Mouse (Mus musculus): Measurements from ENCODE around the gene Ndc80. TPM values are rescaled to one million over a fixed set of nuclear protein-coding genes. Genes with fewer than 3 reads are reported as not detected.
A peak's percentile ranks its signal among the peaks of the same experiment; 100 is the strongest.
"Not testable (repeated sequence)": the region's sequence is repeated elsewhere in the genome, so short reads cannot be mapped to it uniquely, and the experiment has no call there.

The Ndc80 gene
- total RNA-seq (2021) = under 1 TPM; 0.45 to 0.47 TPM
- long read RNA-seq, experiment 1 = 0 reads
- long read RNA-seq, experiment 2 = 0 reads

DNA sequence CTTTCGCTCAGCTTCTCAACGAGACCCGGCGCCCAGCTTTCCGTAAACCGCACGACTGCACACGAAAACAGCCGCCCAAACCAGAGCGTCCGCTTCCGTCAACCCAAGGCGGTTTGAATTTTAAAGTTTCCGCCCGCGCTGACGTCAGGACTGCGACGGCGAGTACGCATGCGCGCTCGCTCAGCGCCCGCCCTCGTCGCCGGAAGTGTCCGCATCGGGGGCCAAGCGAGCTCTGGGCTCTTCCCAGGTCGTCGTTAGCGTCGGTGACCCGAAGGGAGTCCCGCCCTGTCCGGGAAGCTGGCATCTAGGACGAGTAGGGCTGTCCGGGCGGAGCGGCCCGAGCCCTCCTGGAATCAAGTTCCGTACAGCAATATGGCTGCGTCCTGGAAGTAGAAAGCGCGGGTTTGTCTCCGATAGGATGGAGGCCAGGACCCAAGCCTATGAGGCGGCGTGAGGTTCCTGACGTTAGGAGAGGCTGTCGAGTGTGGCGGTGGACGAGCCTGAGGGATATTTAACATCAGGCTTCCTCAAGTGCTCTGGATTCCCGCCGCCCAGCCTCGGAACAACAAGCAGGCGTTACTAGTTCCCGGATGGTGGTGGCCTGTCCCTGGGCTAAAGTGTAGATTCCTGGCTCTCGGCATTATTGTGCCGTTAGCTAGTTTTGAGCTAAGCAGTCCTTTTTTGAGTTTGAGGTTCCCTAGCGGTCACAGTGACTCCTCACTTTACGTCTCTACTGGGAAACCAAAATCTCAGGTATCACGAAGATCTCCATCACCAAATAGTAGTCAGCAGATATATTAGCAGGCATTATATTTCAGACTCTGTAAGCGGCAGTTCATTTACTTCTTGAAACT, at the start of gene Ndc80:
Ndc80 (minus strand) TSS at position 147 of the 854 bp plus-strand sequence.
- peak; percentile 27 for TF ChIP-seq CTCF (IDR thresholded peaks at IDR 0.05)
- peak; percentile 89 to 93 for DNase-seq (ENCODE audit: extremely low spot score in 1 of 2, low spot score in 2 of 2)
- Histone ChIP-seq H3K27ac (peak within 1 kb of the TSS; percentile 86), H3K4me3 (peak within 1 kb of the TSS; percentile 68)
- intact Hi-C loops (cut with DNase I) = loop anchor here (1.0 kb wide), 1 partner anchor 52 kb away; the partner anchor contains the start of gene Smchd1

DNA sequence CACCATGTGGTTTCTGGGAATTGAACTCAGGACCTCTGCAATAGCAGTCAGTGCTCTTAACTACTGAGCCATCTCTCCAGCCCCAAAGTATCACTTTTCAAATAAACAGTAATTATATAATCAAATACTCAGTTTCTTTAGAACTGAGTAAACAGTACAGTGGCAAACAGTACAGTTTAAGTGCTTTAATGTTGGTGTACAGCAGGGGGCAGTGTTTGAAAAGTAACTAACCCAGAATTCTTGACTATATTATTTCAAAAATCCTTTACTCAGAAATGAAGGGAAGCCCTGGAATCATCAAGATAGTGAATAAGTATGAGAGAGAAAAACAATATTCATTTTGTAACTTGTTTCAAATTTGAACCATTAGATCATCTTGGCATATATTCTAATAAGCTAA, 35.0 kb upstream of the Ndc80 start:
- TF ChIP-seq CTCF (IDR thresholded peaks at IDR 0.05) = peak; percentile 79
- Histone ChIP-seq H3K27ac (no peak overlapping the region), H3K4me3 (no peak overlapping the region)
- DNase-seq (ENCODE audit: extremely low spot score in 1 of 2, low spot score in 2 of 2) = peak; percentile 12 to 22
- intact Hi-C loops (cut with DNase I) = no loop called here

DNA sequence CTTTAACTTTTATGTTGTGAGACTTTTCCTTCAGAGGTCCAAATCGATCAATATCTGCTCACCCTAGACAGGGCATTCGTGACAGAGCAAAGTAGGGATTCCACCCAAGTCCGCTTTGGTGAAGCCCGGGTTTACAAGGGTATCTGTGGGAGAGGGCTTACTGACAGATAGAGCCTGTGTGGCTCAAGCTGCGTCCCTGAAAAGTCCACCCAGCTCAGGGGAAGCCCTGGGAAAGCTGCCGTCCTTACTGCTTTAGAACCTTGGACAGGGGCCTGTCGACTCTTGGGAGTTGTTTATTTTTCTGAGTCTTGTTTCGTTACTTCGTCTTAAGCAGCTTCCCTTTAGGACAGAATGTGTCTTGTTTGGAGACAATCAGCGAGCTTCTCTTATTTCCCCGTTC, 26.2 kb upstream of the Ndc80 start:
- no peak for TF ChIP-seq CTCF (IDR thresholded peaks at IDR 0.05)
- no peak overlapping the region for H3K27ac ChIP-seq
- intact Hi-C loops (cut with DNase I) = loop anchor here (5.0 to 10.0 kb wide), 3 partner anchors 64 to 1229 kb away; partner anchors contain the start of genes Alk and Wdr43
- no peak for DNase-seq (ENCODE audit: extremely low spot score in 1 of 2, low spot score in 2 of 2)
- H3K4me3 ChIP-seq = peak overlapping the region; percentile 83

DNA sequence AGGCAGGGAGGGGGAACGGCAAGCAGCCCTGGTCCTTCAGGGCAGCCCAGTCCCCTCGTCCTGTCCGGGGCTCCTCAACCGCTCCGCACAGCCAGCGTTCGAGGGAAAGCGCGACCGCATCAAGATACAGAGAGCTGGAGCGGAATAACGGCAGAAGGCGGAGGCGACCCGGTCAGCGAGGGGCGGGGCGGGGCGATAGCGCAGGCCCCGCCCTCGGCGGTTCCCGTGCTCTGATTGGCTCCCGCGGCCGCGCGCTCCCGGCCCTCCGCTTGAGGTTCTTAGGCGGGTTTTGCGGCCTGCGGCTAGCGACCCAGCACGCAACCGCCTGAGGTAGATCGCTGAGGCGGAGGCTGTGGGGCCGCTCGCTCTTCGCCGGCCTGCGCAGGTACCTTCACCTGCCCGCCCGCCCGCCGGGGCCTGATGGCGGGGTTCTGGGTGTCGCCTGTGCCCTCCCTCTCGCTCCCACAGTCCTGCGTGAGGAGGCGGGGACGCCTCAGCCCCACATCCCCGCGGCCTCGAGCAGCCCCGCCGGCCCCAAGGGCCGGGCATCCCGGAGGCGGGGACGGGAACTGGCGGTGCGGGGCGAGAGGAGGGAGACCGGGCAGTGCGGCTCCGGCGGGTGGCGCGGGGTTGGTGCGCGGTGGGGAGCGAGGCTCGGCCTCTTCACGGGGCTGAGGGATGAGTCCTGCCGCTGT, 25.2 kb upstream of the Ndc80 start, which contains the start of gene Spdya:
Spdya (plus strand) TSS at position 305 of the 695 bp plus-strand sequence.
- Histone ChIP-seq H3K27ac (peak within 1 kb of the TSS; percentile 90), H3K4me3 (peak within 1 kb of the TSS; percentile 83)
- peak; percentile 85 to 86 for DNase-seq (ENCODE audit: extremely low spot score in 1 of 2, low spot score in 2 of 2)
- intact Hi-C loops (cut with DNase I) = loop anchor here (5.0 to 10.0 kb wide), 3 partner anchors 65 to 1230 kb away; partner anchors contain the start of genes Alk and Wdr43
- TF ChIP-seq CTCF (IDR thresholded peaks at IDR 0.05) = no peak

DNA sequence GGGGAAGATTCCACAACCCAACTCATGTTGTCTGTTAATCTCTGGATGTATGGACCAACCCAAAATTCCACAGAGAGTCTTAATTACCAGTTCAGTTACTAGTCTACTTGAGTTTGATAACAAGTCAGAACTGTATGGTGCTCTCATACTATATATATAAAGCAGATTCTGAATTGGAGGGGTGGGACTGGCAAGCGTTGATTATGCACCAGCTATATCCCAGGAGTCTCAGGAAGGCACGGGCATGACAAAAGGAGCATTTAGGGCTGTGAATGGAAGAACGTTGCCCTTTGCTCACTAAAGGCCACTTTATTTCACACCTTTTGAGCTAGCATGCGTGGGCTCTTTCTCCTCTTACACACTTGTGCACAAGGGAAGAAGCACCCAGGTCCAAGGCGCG, 24.7 kb upstream of the Ndc80 start:
- intact Hi-C loops (cut with DNase I) = loop anchor here (5.0 to 10.0 kb wide), 3 partner anchors 66 to 1231 kb away; partner anchors contain the start of genes Alk and Wdr43
- H3K4me3 ChIP-seq = peak overlapping the region; percentile 83

DNA sequence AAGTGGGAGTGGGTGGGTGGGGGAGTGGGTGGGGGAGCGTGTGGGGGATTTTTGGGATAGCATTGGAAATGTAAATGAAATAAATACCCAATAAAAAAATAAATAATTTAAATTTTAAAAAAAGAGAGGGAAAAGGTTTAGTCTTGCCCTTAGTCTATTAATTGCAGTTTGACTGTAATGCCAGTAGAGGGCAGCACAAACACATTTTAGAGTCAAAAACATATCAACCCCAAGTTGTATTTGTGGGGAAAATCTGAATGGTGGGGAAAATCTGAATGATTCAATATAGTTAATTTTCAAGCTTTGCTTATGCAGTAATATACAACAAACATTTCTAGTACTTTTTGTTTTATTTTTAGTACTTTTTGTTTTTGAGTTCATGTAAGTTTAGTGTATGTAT, 21.9 kb upstream of the Ndc80 start:
- Histone ChIP-seq H3K4me3 (no peak overlapping the region), H3K27ac (no peak overlapping the region)
- intact Hi-C loops (cut with DNase I) = no loop called here
- TF ChIP-seq CTCF (IDR thresholded peaks at IDR 0.05) = peak; percentile 70
- no peak for DNase-seq (ENCODE audit: extremely low spot score in 1 of 2, low spot score in 2 of 2)

More for the DNA sequence above, 24.7 kb upstream of the Ndc80 start:
- H3K27ac ChIP-seq = peak overlapping the region; percentile 90
- TF ChIP-seq CTCF (IDR thresholded peaks at IDR 0.05) = no peak
- no peak for DNase-seq (ENCODE audit: extremely low spot score in 1 of 2, low spot score in 2 of 2)

DNA sequence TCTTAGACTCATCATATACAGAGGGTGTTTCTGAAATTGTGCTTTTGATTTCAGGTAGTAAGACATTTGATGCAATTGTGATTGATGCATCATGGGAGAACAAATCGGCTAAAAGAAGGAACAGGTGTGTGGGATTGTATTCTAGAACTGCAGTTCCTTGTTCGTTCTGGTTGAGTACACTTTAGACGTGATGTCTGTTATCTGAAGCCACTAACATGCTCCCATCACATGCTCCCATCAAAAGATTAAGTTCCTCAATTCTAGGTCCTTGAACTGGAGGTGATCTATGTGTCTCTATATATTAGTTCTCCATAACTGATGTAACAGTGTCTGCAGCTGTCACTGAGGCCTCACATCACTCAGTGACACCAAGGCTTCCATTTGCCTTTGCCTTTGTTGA, 10.5 kb upstream of the Ndc80 start:
- Histone ChIP-seq H3K4me3 (no peak overlapping the region), H3K27ac (no peak overlapping the region)
- intact Hi-C loops (cut with DNase I) = no loop called here
- no peak for DNase-seq (ENCODE audit: extremely low spot score in 1 of 2, low spot score in 2 of 2)
- TF ChIP-seq CTCF (IDR thresholded peaks at IDR 0.05) = no peak

DNA sequence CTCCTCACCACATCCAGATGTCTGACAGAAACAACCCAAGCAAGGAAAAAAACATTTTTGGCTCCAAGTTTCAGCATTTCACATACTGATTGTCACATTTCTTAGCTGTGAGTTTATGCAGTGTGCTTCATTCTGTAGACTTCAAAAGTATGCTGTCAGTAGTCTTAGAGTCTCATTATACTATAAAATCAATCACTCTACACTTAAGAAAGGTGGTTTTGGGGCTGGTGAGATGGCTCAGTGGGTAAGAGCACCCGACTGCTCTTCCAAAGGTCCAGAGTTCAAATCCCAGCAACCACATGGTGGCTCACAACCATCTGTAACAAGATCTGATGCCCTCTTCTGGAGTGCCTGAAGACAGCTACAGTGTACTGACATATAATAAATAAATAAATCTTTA, 8.9 kb upstream of the Ndc80 start:
- DNase-seq (ENCODE audit: extremely low spot score in 1 of 2, low spot score in 2 of 2); H3K27ac ChIP-seq; H3K4me3 ChIP-seq; intact Hi-C loops (cut with DNase I): not testable (repeated sequence)

DNA sequence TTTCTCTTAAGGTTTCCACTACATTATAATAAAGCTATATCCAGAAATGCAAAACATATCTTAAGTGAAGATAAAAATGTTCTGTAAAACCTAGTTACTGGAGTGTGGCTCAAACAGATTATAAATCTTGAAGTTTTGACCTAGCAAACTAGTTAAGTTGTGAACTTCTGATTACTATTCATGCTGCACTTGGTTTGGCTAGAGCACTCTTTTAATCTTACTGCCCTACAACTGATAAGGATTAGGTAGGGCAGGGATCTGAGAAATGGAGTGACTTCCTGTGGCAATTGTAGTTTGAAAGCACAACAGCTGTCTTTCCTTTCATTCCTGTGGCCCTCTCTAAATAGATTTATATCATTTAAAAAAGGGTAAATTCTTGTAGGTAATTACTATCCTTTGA, 1.4 kb upstream of the Ndc80 start:
- no peak for DNase-seq (ENCODE audit: extremely low spot score in 1 of 2, low spot score in 2 of 2)
- TF ChIP-seq CTCF (IDR thresholded peaks at IDR 0.05) = no peak
- H3K4me3 ChIP-seq = no peak overlapping the region
- intact Hi-C loops (cut with DNase I) = no loop called here
- no peak overlapping the region for H3K27ac ChIP-seq

DNA sequence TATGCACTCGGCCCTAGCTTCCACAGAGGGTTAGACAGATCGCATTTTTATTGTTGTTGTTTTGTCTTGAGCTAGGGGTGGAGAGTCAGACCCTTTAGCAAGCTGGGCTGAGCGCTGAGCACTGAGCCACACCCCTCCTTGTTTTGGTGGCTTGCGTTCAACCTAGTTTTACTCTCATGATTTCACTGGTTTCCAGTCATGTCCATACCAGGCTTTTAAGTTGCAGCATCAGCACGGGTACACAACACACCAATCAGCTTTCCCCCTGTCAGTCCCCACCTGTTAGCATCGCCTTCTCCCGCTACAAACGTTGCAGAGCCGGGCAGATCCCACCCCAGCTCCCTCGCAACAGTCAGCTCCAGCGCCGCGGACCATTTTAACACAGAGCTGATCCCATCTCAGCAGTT, 352 bp downstream of the Ndc80 start:
- no peak for DNase-seq (ENCODE audit: extremely low spot score in 1 of 2, low spot score in 2 of 2)
- no peak for TF ChIP-seq CTCF (IDR thresholded peaks at IDR 0.05)
- Histone ChIP-seq H3K4me3 (peak overlapping the region; percentile 68), H3K27ac (no peak overlapping the region)
- intact Hi-C loops (cut with DNase I) = no loop called here

DNA sequence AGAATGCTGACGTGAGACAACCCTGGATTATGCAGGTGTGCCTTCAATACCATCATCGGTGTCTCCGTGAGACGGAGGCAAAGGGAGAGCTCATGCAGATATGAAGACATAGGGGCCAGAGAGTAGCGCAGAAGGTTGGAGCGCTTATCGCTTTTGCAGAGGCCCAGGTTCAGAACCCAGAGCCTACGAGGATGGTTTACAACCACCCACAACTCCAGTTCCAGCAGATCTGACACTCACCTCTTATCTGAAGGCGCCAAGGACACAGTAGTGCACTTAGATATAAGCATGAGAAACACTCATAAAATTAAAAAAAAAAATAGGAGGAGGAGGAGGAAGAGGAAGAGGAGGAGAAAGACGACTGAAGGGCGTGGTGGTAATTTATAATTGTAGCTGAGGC, 16.4 kb downstream of the Ndc80 start:
- intact Hi-C loops (cut with DNase I) = no loop called here
- DNase-seq (ENCODE audit: extremely low spot score in 1 of 2, low spot score in 2 of 2) = no peak
- Histone ChIP-seq H3K27ac (no peak overlapping the region), H3K4me3 (no peak overlapping the region)
- no peak for TF ChIP-seq CTCF (IDR thresholded peaks at IDR 0.05)

DNA sequence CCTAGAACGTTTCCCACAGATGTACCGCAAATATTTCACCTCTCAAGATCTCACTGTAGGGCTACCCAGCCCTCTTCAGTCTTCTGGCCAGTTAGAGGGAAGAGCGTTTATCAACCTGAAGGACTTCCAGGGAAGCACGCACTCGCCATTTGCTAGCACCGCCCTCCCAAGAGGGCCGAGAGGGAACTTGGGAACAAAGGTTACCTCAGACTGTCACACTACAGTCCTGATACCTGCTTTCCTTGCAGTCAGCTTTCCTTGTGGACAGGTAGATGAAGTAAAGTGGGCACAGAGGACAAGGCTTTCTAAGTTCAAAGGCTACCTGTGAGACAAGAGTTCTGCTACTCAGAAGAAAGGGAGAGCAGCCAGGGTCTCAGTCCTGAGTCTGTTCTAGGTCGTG, 19.8 kb downstream of the Ndc80 start:
- TF ChIP-seq CTCF (IDR thresholded peaks at IDR 0.05) = no peak
- no peak for DNase-seq (ENCODE audit: extremely low spot score in 1 of 2, low spot score in 2 of 2)
- intact Hi-C loops (cut with DNase I) = no loop called here
- Histone ChIP-seq H3K4me3 (no peak overlapping the region), H3K27ac (no peak overlapping the region)

Measured in left cerebral cortex, adult 2 months (tissue).